Mouse (Mus musculus): ENCODE data around the gene Pxdc1. TPM values are rescaled to one million over a fixed set of nuclear protein-coding genes. Genes with fewer than 3 reads are reported as not detected.

Pxdc1 gene
- polyA plus RNA-seq, 1 experiment from 2014 or later: 4.4 TPM

DNA sequence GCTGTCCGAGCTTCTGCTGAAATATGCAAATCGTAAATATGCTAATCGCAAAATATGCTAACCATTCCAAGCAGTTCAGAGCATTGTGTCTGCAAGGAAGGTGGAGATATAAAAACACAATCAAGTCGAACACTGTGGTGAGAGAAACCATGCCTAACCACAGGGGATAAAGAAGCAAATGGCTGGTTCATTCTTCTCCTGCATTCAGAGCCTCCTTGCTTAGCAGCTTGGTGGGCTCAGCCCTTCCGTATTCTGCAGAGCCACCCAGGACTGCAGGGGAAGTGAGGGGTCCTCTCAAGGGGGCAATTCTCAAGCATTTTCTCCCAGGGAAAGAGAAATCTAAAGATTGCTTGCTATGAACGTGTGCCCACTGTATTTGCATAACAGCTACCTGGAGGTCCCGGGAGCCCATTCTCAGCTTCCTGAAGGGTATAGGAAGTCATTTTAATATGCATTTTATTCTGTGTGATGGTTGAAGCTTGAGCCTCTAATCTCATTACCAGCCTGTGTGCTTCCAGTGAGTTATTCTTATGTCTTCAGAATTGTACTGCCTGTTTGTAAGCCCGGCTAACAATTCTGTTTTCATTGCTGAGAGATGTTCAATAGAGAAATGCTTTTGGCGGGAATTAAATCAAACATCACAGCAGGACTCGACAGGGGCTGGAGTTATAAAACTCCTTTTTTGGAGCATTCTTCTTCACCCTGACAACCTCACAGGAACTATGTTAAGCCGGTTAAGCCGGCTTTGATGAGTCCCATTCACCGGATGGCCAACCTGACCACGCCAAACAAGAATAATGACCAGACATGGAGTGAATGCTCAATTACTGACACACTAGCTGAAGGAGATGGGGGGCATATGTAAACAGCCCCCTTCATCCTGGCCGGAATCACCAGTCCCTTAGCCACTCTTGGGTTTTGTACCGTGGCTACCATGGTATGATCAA is 16.9 kb upstream of the Pxdc1 start:
- H3K4me1 ChIP-seq: peaks cover 10% of the 10 kb centered on the region; the same call in 1 of the 2 replicates
- ATAC-seq: 0 out of 2 replicates have a peak, but pooled peaks have one; percentile 10
- H3K27ac ChIP-seq: no peak overlapping the region; the same call in 1 of the 2 replicates
- no peak overlapping the region for H3K9ac ChIP-seq
- H3K27me3 ChIP-seq: peaks cover 13% of the 10 kb centered on the region; the same call in 1 of the 2 replicates
- H3K36me3 ChIP-seq (ENCODE audit: poor library complexity, severe bottlenecking): no peaks in the 10 kb centered on the region
- H3K4me3 ChIP-seq: no peak overlapping the region
- 23% methylated on average over 16 of the region's 16 CpGs for WGBS
- H3K4me2 ChIP-seq: peak overlapping the region; percentile 32
- H3K9me3 ChIP-seq (replicated peaks): no peaks in the 10 kb centered on the region; the same call in 1 of the 2 replicates

DNA sequence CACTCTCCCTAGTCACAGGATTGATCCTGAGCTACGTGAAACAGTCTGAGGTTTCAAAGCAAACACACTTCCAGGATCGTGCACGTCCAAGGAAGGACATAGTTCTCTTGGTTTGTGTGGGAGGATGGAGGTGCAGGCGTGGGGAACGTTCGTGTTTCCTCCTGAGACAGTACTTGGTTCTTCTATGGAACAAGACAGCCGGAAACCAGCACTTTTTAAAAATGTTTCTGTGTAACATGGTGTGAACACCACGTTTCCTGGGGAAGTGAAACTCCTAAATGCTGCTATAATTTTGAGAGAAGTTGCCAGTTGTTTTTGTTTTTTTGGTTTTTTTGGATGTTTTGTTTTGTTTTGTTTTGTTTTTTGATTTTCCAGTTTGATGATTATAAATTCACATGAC is 13.9 kb upstream of the Pxdc1 start:
- H3K9ac ChIP-seq: no peak overlapping the region
- H3K36me3 ChIP-seq (ENCODE audit: poor library complexity, severe bottlenecking): no peaks in the 10 kb centered on the region
- H3K4me3 ChIP-seq: no peak overlapping the region
- no peak for ATAC-seq
- H3K9me3 ChIP-seq (replicated peaks): no peaks in the 10 kb centered on the region; the same call in 1 of the 2 replicates
- peaks cover 10% of the 10 kb centered on the region; the same call in 1 of the 2 replicates for H3K4me1 ChIP-seq
- no peak overlapping the region for H3K4me2 ChIP-seq
- no peak overlapping the region for H3K27ac ChIP-seq
- WGBS: 92% methylated on average over 8 of the region's 8 CpGs
- 0 out of 2 replicates have a peak, but pooled peaks cover 7% of the 10 kb centered on the region for H3K27me3 ChIP-seq

DNA sequence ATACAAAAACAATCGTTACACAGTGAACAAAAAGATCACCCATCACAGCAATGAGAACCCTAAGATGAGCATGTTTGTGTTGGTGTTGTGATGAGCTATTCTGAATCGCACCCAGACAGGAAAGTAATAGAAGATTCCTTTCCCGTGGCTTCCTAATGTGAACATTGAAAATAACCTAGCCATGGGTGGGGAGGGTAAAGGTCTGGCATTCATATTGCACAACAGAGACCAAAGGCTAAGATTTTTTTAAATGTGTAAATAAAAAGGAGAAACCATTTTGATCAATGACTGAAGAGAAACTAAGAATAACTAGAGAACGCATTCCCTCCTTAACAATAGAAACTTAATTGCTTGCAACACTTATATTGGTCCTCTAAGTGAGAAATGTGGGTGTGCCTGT is 11.8 kb upstream of the Pxdc1 start:
- WGBS: 72% methylated on average over 4 of the region's 4 CpGs

DNA sequence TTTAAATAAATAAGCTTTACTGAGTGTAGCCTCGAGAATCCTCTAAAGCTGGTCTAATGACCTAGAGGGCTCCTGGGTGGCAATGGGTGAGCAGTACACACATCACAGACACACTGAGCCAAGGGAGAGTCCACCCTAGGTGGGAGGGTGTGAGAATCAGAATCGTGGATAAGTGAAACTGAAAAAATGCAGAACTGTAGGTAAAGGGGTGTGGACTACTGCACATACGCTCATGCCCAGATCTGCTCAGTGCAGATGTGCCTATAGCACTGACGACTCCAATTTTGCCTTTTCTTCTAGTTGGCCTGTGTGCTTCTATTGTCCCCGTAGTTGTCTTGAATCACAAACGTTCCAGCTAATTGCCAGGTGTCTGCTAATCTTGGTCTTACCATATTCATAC is 10.5 kb upstream of the Pxdc1 start:
- no peak overlapping the region for H3K4me3 ChIP-seq
- H3K36me3 ChIP-seq (ENCODE audit: poor library complexity, severe bottlenecking): no peaks in the 10 kb centered on the region
- 0 out of 2 replicates have a peak, but pooled peaks cover 2% of the 10 kb centered on the region for H3K27me3 ChIP-seq
- no peaks in the 10 kb centered on the region for H3K4me1 ChIP-seq
- WGBS: 85% methylated on average over 6 of the region's 6 CpGs
- no peaks in the 10 kb centered on the region; the same call in 1 of the 2 replicates for H3K9me3 ChIP-seq (replicated peaks)
- no peak overlapping the region for H3K9ac ChIP-seq
- no peak overlapping the region for H3K4me2 ChIP-seq
- no peak for ATAC-seq
- no peak overlapping the region for H3K27ac ChIP-seq

More for the DNA sequence above, 11.8 kb upstream of the Pxdc1 start:
- Histone ChIP-seq H3K9ac (no peak overlapping the region), H3K4me2 (no peak overlapping the region), H3K27ac (no peak overlapping the region), H3K36me3 (ENCODE audit: poor library complexity, severe bottlenecking) (no peaks in the 10 kb centered on the region), H3K4me1 (peaks cover 4% of the 10 kb centered on the region; the same call in 1 of the 2 replicates), H3K9me3 (replicated peaks) (no peaks in the 10 kb centered on the region; the same call in 1 of the 2 replicates), H3K27me3 (0 out of 2 replicates have a peak, but pooled peaks cover 7% of the 10 kb centered on the region), H3K4me3 (no peak overlapping the region)
- no peak for ATAC-seq

DNA sequence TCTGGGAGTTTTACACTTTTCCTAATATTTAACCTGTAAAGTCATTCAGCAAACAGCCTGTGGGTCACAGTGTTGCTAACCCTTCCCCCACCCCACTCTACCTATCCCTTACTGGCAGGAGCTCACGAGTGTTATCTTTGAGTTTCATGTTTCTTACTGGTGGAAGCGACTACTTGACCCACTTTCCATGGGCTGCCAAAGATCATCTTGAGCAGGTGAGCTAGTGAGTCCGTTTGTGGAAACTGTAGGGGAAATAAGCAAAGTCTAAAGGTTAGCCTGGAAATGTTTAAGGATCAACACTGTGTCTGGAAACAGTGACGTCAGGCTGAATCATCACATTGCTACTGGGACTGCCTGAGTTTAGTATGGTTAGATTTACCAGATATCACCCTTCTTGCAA is 6.2 kb upstream of the Pxdc1 start:
- WGBS: 82% methylated on average over 4 of the region's 4 CpGs
- no peaks in the 10 kb centered on the region for H3K36me3 ChIP-seq (ENCODE audit: poor library complexity, severe bottlenecking)
- H3K4me3 ChIP-seq: no peak overlapping the region
- no peak overlapping the region for H3K4me2 ChIP-seq
- no peak for ATAC-seq
- no peak overlapping the region for H3K9ac ChIP-seq
- no peaks in the 10 kb centered on the region for H3K9me3 ChIP-seq (replicated peaks)
- H3K4me1 ChIP-seq: no peaks in the 10 kb centered on the region
- H3K27me3 ChIP-seq: peaks cover 9% of the 10 kb centered on the region
- H3K27ac ChIP-seq: no peak overlapping the region

DNA sequence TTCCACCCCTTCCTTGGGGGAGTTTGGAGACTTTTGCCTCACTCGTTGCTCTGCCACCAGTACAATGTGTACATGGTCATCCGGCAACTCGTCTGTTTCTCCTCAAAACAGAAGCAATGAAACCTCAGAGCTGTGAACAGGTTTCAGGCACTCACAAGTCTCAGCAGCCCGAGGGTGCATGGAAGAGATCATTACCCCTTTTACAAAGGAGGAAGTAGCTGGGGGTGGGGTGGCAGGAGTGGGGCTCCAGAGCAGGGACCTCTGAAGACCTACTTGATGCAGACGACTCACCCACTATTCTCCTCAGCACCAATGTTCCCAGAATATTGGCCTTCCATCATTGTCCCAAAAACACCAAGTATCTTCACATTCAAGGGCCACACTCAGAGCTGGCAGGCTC is 3.1 kb upstream of the Pxdc1 start:
- ATAC-seq: no peak
- no peak overlapping the region for H3K9ac ChIP-seq
- H3K27me3 ChIP-seq: peaks cover 41% of the 10 kb centered on the region
- H3K27ac ChIP-seq: no peak overlapping the region
- peaks cover 20% of the 10 kb centered on the region for H3K4me1 ChIP-seq
- H3K36me3 ChIP-seq (ENCODE audit: poor library complexity, severe bottlenecking): no peaks in the 10 kb centered on the region
- H3K4me2 ChIP-seq: no peak overlapping the region
- no peaks in the 10 kb centered on the region for H3K9me3 ChIP-seq (replicated peaks)
- WGBS: 85% methylated on average over 5 of the region's 5 CpGs
- H3K4me3 ChIP-seq: no peak overlapping the region

DNA sequence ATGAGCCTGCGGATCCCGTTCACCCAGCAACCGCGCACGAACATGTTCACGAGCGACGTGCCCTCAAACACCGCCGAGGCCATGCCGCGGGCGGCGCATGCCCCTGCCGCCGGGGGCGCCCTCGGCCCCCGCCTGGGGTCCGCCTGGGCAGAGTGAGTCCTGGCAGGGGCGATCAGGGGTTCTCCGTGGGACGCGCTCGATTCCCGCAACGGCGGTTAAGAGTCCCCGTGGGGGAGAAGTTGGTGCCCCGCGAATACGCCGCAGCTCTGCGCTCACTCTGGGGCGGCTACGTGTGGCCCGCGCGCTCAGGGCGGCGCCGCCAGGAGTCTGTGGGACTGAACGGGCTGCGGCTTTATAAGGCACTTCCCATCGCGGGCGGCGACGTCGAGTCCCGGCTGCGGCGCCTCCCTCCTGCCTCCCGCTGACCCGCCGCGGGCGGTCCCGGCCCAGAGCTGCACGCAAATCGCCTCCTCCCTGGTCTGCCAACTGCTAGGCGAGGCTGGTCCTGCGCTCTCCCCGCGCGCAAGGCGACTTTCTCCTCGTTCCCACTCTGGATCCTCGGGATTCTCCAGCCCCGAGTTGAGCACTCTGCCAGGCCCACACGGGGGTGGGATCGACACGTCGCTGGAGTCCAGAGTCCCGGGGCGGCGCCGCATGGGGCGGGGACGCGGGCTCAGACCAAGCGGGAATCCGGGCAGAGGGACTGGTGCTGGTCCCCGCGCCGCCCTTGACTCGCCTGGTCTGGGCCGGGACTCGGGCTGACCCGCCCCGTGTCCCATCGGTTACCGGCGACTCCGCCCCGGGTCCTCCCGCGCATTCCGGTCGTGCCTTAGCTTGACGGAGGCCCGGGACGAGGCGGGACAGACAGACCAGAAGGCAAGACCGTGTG is 689 bp downstream of the Pxdc1 start:
- Histone ChIP-seq H3K4me3 (peak overlapping the region; percentile 53), H3K9ac (peak overlapping the region; percentile 63), H3K27ac (no peak overlapping the region), H3K27me3 (peaks cover 74% of the 10 kb centered on the region), H3K4me1 (peaks cover 27% of the 10 kb centered on the region), H3K36me3 (ENCODE audit: poor library complexity, severe bottlenecking) (no peaks in the 10 kb centered on the region), H3K9me3 (replicated peaks) (no peaks in the 10 kb centered on the region), H3K4me2 (peak overlapping the region; percentile 95)
- ATAC-seq: peak; percentile 63
- 1% methylated on average over 103 of the region's 105 CpGs for WGBS

DNA sequence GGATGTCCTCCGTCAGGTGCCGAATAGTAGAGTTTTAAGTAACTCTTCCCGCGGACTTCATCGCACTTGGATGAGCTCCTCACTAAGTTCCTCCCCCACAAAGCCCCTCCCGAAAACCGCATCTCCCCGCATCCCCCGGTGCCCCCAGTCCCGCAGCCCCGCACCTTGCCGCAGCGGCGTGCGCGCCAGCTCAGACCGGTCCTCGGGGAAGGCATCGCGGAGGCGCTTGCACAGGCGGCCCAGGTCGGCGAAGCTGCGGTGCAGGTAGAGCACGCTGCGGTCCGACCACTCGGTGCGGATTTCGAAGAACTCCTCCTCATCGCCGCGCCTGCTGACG is 1.3 kb downstream of the Pxdc1 start:
- Histone ChIP-seq H3K27ac (no peak overlapping the region), H3K9me3 (replicated peaks) (no peaks in the 10 kb centered on the region), H3K4me2 (peak overlapping the region; percentile 95), H3K36me3 (ENCODE audit: poor library complexity, severe bottlenecking) (no peaks in the 10 kb centered on the region), H3K4me3 (peak overlapping the region; percentile 53), H3K9ac (peak overlapping the region; percentile 63), H3K27me3 (peaks cover 74% of the 10 kb centered on the region), H3K4me1 (peaks cover 27% of the 10 kb centered on the region)
- WGBS: under 1% methylated on average over 34 of the region's 35 CpGs
- ATAC-seq: peak; percentile 63

DNA sequence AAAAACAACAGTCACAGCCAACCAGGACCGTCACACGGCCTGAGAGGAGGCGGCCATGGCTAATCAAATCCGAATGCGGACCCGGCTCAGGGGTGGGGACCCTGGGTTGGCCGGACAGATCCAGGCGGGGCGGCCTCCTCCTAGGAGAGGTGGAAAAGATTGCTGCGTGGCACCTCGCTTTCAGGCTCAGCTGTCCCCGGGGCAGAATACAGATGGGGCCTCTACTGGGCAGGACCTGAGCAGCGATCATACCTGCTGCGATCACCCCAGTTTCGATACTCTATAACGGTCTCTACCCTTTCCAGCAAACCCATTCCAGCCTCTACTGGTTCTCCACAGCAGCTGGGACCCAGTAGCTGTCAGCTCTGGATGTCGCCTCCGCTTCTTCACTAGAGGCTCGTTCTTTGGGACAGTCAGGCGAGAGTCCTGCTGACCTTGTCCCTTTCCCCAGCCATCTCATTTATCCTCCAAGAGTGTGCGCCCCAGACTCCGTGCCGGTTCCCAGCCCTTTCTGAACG is 1.8 kb downstream of the Pxdc1 start:
- no peak overlapping the region for H3K27ac ChIP-seq
- H3K27me3 ChIP-seq: peaks cover 72% of the 10 kb centered on the region
- H3K36me3 ChIP-seq (ENCODE audit: poor library complexity, severe bottlenecking): no peaks in the 10 kb centered on the region
- peak overlapping the region; percentile 53 for H3K4me3 ChIP-seq
- H3K9ac ChIP-seq: peak overlapping the region; percentile 63
- H3K9me3 ChIP-seq (replicated peaks): no peaks in the 10 kb centered on the region
- ATAC-seq: peak; percentile 14; the same call in 1 of the 2 replicates
- WGBS: 4% methylated on average over 24 of the region's 24 CpGs
- H3K4me1 ChIP-seq: peaks cover 27% of the 10 kb centered on the region
- peak overlapping the region; percentile 95 for H3K4me2 ChIP-seq

DNA sequence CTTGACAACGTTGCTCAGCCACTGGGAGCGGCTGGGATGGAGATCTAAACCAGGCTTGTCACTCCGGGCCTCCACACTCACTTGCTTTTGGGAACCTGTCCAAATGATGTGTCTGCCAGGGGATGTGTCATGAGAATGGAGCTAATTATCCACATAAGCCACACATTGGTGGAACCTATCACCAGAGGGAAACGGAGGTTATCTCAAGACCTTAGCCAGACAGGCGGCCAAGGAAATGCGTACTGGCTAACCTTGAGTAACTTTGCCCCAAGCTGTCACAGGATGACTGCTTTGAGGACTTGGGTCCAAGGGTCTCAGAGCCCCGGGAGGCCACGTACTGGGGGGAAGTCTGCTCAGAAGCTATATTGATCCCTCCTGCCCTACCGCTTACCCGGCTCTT is 2.3 kb downstream of the Pxdc1 start:
- Histone ChIP-seq H3K9ac (no peak overlapping the region), H3K27me3 (peaks cover 72% of the 10 kb centered on the region), H3K9me3 (replicated peaks) (no peaks in the 10 kb centered on the region), H3K4me1 (peaks cover 27% of the 10 kb centered on the region), H3K36me3 (ENCODE audit: poor library complexity, severe bottlenecking) (no peaks in the 10 kb centered on the region), H3K27ac (no peak overlapping the region), H3K4me3 (peak overlapping the region; percentile 53; the same call in 1 of the 2 replicates), H3K4me2 (peak overlapping the region; percentile 95)
- 29% methylated on average over 10 of the region's 10 CpGs for WGBS
- no peak for ATAC-seq

DNA sequence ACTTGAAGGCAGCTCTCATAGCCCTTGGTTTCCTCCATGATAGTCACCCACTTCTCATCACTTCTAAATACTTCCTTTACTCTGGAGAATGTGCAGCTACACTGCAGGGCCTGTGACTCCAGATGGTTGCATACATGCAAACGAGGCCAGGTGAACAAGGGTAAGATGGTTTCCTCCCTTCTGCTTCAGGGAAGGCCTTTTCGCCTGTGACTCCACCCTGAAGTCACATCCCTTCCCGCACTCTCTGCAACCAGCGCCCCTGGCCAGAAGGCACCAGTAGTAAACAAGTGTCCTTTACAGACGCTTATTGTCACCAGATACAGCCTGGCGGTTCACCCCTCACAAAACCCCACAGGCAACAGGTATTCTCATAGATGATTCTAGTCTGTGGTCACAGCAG is 2.9 kb downstream of the Pxdc1 start:
- H3K4me1 ChIP-seq: peaks cover 27% of the 10 kb centered on the region

More for the DNA sequence above, 2.9 kb downstream of the Pxdc1 start:
- no peak overlapping the region for H3K9ac ChIP-seq
- peak overlapping the region; percentile 95; the same call in 1 of the 2 replicates for H3K4me2 ChIP-seq
- no peaks in the 10 kb centered on the region for H3K9me3 ChIP-seq (replicated peaks)
- WGBS: 67% methylated on average over 6 of the region's 6 CpGs
- no peaks in the 10 kb centered on the region for H3K36me3 ChIP-seq (ENCODE audit: poor library complexity, severe bottlenecking)
- peaks cover 75% of the 10 kb centered on the region for H3K27me3 ChIP-seq
- H3K27ac ChIP-seq: no peak overlapping the region
- ATAC-seq: no peak
- no peak overlapping the region for H3K4me3 ChIP-seq
